Mouse (Mus musculus) CD8-positive naive resting alpha-beta T cell, adult 2 months (primary cell): ENCODE data around the gene D11Wsu47e.
A peak's percentile ranks its signal among the peaks of the same experiment; 100 is the strongest.

Source experiments
- DNase-seq, 2 experiments: peaks; one replicate each; pipeline ENCODE4 v3.0.0; 2022; ENCODE audit warnings: low read depth in 2 of 2, low spot score in 2 of 2

The D11Wsu47e gene

GRCm38 (mm10) chr11:113666205-113666604 is 18.0 kb upstream of the D11Wsu47e start:
- no peak for DNase-seq

GRCm38 (mm10) chr11:113666648-113667047 is 17.6 kb upstream of the D11Wsu47e start:
- DNase-seq, result no peak

GRCm38 (mm10) chr11:113667122-113667521 is 17.1 kb upstream of the D11Wsu47e start:
- no peak for DNase-seq

- DNase-seq, result no peak
Observed at GRCm38 (mm10) chr11:113667704-113668103, 16.5 kb upstream of the D11Wsu47e start.

GRCm38 (mm10) chr11:113668857-113669256 is 15.4 kb upstream of the D11Wsu47e start:
- DNase-seq, result no peak

- DNase-seq, result no peak
Observed at GRCm38 (mm10) chr11:113669711-113670110, 14.5 kb upstream of the D11Wsu47e start.

- no peak for DNase-seq
Observed at GRCm38 (mm10) chr11:113673614-113674013, 10.6 kb upstream of the D11Wsu47e start.

GRCm38 (mm10) chr11:113674595-113674994 is 9.6 kb upstream of the D11Wsu47e start:
- no peak for DNase-seq

- DNase-seq, result no peak
Observed at GRCm38 (mm10) chr11:113676847-113677246, 7.4 kb upstream of the D11Wsu47e start.

GRCm38 (mm10) chr11:113677378-113677777 is 6.8 kb upstream of the D11Wsu47e start:
- no peak for DNase-seq

- no peak for DNase-seq
Observed at GRCm38 (mm10) chr11:113678373-113678772, 5.8 kb upstream of the D11Wsu47e start.

- no peak for DNase-seq
Observed at GRCm38 (mm10) chr11:113680954-113681353, 3.3 kb upstream of the D11Wsu47e start.

GRCm38 (mm10) chr11:113681979-113682378 is 2.2 kb upstream of the D11Wsu47e start:
- DNase-seq, result no peak

GRCm38 (mm10) chr11:113682897-113683626 is 1.1 kb upstream of the D11Wsu47e start:
- DNase-seq, result peak; percentile 30 to 34

GRCm38 (mm10) chr11:113683627-113683956 is 620 bp upstream of the D11Wsu47e start:
- DNase-seq, result no peak

- no peak for DNase-seq
Observed at GRCm38 (mm10) chr11:113684707-113685426, 655 bp downstream of the D11Wsu47e start.

- DNase-seq, result no peak
Observed at GRCm38 (mm10) chr11:113687031-113687430, 2.8 kb downstream of the D11Wsu47e start.

GRCm38 (mm10) chr11:113690506-113690905 is 6.3 kb downstream of the D11Wsu47e start:
- no peak for DNase-seq

GRCm38 (mm10) chr11:113691318-113691717 is 7.1 kb downstream of the D11Wsu47e start:
- no peak for DNase-seq

- no peak for DNase-seq
Observed at GRCm38 (mm10) chr11:113691851-113692250, 7.6 kb downstream of the D11Wsu47e start.

GRCm38 (mm10) chr11:113697571-113697970 is 13.4 kb downstream of the D11Wsu47e start:
- no peak for DNase-seq

- DNase-seq, result no peak
Observed at GRCm38 (mm10) chr11:113698013-113698545, 13.9 kb downstream of the D11Wsu47e start.
